Mouse (Mus musculus): Measurements from ENCODE around the gene Klhl25.

GRCm38 (mm10) chr7:75868687-75869086, 20.6 kb downstream of the Klhl25 start:
- no peak for TF ChIP-seq POLR2A (IDR thresholded peaks at IDR 0.05; ENCODE audit: control insufficient read depth, extremely low read depth, insufficient read depth, low read length, poor library complexity)
- no peak for TF ChIP-seq CTCF (IDR thresholded peaks at IDR 0.05; ENCODE audit: borderline replicate concordance, control insufficient read depth, extremely low read depth, insufficient read depth, low read length, poor library complexity)

Measured in thymus, adult 2 months (tissue).